Mouse (Mus musculus) adrenal gland, postnatal 36 days (tissue): ENCODE results near the gene Gm8978. TPM values are rescaled to one million over a fixed set of nuclear protein-coding genes. Genes with fewer than 3 reads are reported as not detected.
"Not testable (repeated sequence)": the region's sequence is repeated elsewhere in the genome, so short reads cannot be mapped to it uniquely, and the experiment has no call there.

Source experiments
- DNase-seq, 2 experiments: peaks; one replicate each; pipeline ENCODE4 v3.0.0; 2021; ENCODE audit warnings: mixed read lengths in 1 of 2
- long read RNA-seq, 2 experiments: library from polyadenylated mRNA; stranded (forward); transcript quantifications; one replicate each; pipeline ENCODE4 v2.0.0; 2021; ENCODE audit warnings: borderline sequencing depth in 2 of 2
- microRNA-seq: library from miRNA; unstranded; fragments of <30 nt; microRNA quantifications from one replicate; pipeline ENCODE4 v1.2.0, GENCODE M21; 2021
- total RNA-seq, 2 experiments: library from RNA; stranded (reverse); gene quantifications; 2 replicates each; pipeline ENCODE4 v1.2.3; 2021

Gm8978 gene
- not detected for total RNA-seq
- long read RNA-seq, experiment 1: 0 reads
- long read RNA-seq, experiment 2: 0 reads

DNA sequence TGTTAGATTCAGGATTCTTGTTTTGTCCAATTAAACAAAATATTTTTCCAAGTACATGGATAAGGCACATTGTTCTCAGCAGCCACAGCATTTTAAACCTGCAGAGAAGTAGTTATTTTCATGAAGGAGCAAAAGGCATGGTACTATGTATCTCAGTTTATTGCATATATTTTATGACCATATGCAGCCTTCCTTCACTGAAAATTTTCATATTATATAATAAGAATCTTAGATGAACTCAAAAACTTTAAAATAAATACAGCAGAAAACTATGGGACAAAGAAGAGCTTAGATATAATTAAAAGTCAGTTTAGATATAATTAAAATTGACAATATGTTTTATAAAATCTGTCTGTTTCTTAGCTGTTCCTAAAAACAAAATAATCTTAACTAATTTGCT is at the start of gene Gm8978:
Gene Gm8978 (minus strand): TSS at position 101 of the 400 bp plus-strand sequence.
- DNase-seq: not testable (repeated sequence)

- DNase-seq: peak; percentile 43 to 59
These were observed 35.3 kb downstream of the Gm8978 start for GRCm38 (mm10) chr19:33589626-33590302.

- DNase-seq: not testable (repeated sequence)
These were observed 56.5 kb downstream of the Gm8978 start for GRCm38 (mm10) chr19:33568551-33568950.

Small RNA genes lying within 50 kb of the gene (microRNA-seq; reads per million reads assigned to microRNA genes)
- not detected for gene Gm27440

Other genes starting within 250 kb of the Gm8978 start
- 1 to 10 TPM; 3.8 to 4.3 TPM for gene Rnls, start 233.0 kb downstream of the Gm8978 start, total RNA-seq
- under 1 TPM; 0.13 to 0.33 TPM for gene Lipo4, start 107.5 kb downstream of the Gm8978 start, total RNA-seq
- gene Lipo2, start 126.1 kb upstream of the Gm8978 start, total RNA-seq: under 1 TPM; 0.33 to 0.46 TPM
- 10 to 100 TPM; 12.1 to 13.3 TPM for gene Lipo3, start 136.7 kb upstream of the Gm8978 start, total RNA-seq
- gene Lipo1, start 162.2 kb upstream of the Gm8978 start, total RNA-seq: not detected